Mouse (Mus musculus) left cerebral cortex, adult 2 months (tissue): ENCODE data around the gene Rgs14. TPM values are rescaled to one million over a fixed set of nuclear protein-coding genes. Genes with fewer than 3 reads are reported as not detected.

ENCODE experiments used
- DNase-seq, 2 experiments: peaks; one replicate each; pipeline ENCODE4 v3.0.0; 2021 to 2022; ENCODE audit warnings: low spot score in 2 of 2, mixed read lengths in 1 of 2; ENCODE audit errors: extremely low spot score in 1 of 2
- H3K27ac ChIP-seq: fragments of 200-600 bp; 2 replicates; pipeline ENCODE4 v1.8.1; 2022
- H3K4me3 ChIP-seq: fragments of 200-600 bp; 2 replicates; pipeline ENCODE4 v1.8.1; 2022
- CTCF ChIP-seq: fragments of 200-600 bp; IDR thresholded peaks from 2 replicates; pipeline ENCODE4 v1.8.1; 2022; ENCODE audit warnings: antibody characterized with exemption, mild to moderate bottlenecking, moderate library complexity
- intact Hi-C: fragments of 180-260 bp; cut with DNase I; formaldehyde crosslinking; loops from one replicate; pipeline ENCODE4 v1.15.1; 2025
- total RNA-seq, 2 experiments: library from RNA; stranded (reverse); gene quantifications; 2 replicates each; pipeline ENCODE4 v1.2.3; 2021

Rgs14 gene
- total RNA-seq, 2 experiments from 2014 or later: 52.4 to 58.2 TPM

GRCm38 (mm10) chr13:55391626-55392029 is 22.1 kb downstream of the Rgs14 start:
- no peak overlapping the region for H3K27ac ChIP-seq
- intact Hi-C loops: no loop called here
- no peak overlapping the region for H3K4me3 ChIP-seq
- no peak for DNase-seq
- no peak for TF ChIP-seq CTCF

DNA sequence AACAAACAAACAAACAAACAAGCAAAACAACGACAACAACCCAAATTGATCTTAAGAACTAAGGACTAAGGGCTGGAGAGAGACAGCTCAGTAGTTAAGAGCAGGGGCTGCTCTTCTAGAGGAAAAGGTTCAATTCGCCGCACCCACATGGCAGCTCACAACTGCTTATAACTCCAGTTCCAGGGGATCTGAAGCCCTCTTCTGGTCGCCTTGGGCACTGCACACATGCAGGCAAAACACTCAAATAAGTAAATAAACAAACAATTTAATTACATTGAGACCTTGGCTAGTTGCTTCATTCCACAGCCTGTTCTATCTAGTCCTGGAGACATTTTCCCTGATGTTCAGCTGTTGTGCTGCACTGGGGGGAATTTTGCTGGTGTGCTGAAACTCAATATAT is 23.4 kb downstream of the Rgs14 start:
- peak; percentile 44 for TF ChIP-seq CTCF
- DNase-seq: no peak
- Histone ChIP-seq H3K27ac (no peak overlapping the region), H3K4me3 (no peak overlapping the region)
- intact Hi-C loops: no loop called here

DNA sequence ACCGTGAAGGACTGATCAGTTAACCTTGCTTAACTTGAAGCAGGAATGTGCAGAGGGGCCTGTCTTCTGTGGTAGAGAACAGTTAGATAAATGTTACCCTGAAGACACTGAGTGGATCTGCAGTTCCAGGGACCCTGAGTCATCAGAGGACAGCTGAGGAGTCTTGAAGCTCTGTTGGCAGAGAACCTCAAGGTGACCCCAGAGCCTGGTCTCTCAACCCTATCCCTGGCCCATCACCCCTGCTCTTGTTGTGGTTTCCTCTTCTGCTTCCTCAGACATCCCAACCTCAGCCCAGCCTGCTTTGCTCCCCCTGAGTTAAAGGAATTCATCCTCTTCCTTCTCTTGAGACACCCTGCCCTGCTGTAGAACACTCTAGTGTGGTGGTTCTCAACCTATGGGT is 28.6 kb downstream of the Rgs14 start, which contains the start of gene Slc34a1:
TSS of gene Slc34a1 (plus strand) at position 100 of the 400 bp plus-strand sequence.
- Histone ChIP-seq H3K27ac (no peak within 1 kb of the TSS), H3K4me3 (no peak within 1 kb of the TSS)
- no peak for DNase-seq
- intact Hi-C loops: no loop called here
- TF ChIP-seq CTCF: no peak

GRCm38 (mm10) chr13:55399300-55400038 is 29.9 kb downstream of the Rgs14 start:
- DNase-seq: no peak
- no peak overlapping the region for H3K4me3 ChIP-seq
- H3K27ac ChIP-seq: no peak overlapping the region
- no peak for TF ChIP-seq CTCF
- intact Hi-C loops: loop anchor here (5.0 kb wide), 1 partner anchor 72 kb away; the partner anchor contains the start of gene Mxd3

DNA sequence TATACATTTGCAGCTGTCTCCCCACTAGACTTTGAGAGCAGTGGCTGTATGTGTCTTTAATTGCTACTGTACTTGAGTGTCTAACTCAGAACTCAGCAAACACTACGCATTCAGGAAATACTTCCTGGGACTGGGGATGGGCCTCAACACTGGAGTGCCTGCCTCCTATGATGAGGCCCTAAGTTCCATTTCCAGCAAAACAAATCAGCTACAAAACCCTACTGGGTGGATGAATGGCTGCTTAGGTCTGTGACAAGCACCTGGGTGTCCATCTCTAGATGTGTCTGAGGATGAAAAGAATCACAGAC is 30.5 kb downstream of the Rgs14 start:
- intact Hi-C loops: loop anchor here (5.0 kb wide), 1 partner anchor 73 kb away; the partner anchor contains the start of gene Mxd3
- no peak for TF ChIP-seq CTCF
- Histone ChIP-seq H3K4me3 (no peak overlapping the region), H3K27ac (no peak overlapping the region)
- DNase-seq: no peak

GRCm38 (mm10) chr13:55403266-55403665 is 33.7 kb downstream of the Rgs14 start:
- no peak for TF ChIP-seq CTCF
- no peak overlapping the region for H3K4me3 ChIP-seq
- DNase-seq: no peak
- intact Hi-C loops: loop anchor here (5.0 kb wide), 1 partner anchor 76 kb away; the partner anchor contains the start of gene Mxd3
- H3K27ac ChIP-seq: no peak overlapping the region

DNA sequence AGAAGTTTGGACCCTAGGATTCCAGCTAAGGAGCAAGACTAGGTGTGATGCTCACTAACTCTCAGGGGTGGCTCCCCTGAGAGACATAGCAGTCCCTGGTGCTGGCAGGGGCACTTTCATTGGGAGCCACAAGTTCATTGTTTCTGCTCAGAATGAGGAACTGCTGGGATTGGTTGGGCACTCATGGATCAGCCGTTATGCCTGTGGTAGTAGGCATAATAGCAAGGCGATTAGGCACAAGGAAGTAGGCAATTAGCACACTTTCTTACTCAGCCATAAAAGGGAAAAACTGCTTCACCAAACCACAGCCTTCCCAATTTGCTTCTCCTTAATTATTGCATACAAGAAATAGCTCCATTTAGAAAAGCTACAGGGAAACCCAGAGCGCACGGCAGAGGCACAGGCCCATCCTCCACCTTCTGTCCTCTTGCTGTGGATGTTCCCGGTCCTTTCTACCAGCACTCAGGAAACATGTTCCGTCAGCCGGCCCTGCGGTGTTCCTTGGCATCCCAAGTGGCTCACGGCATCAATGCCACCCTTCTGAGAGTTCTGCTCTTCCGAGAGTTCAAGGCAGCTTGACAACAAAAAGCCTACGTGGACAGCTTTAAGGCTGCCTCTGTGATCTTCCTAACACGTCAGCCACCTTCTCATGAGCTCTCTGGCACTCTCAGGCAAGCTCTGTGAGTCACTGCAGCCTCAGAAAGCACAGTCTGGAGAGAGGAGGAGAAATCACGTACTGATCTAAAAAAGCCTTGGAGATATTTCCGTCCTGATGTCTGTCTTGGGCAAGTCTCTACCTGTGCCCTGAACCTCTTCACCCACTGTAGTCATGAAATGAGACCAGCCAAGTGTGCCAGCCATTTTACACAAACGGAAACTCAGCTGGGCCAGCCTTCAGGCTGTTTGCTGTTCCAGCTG is 34.7 kb downstream of the Rgs14 start:
- Histone ChIP-seq H3K4me3 (no peak overlapping the region), H3K27ac (peak overlapping the region; percentile 87)
- TF ChIP-seq CTCF: no peak
- intact Hi-C loops: loop anchor here (1.0 to 5.0 kb wide), 2 partner anchors 22 to 77 kb away; partner anchors contain the start of gene Mxd3
- DNase-seq: peak; percentile 42 to 47

- peak; percentile 78 to 85 for DNase-seq
- intact Hi-C loops: loop anchor here (1.0 to 5.0 kb wide), 5 partner anchors 23 to 112 kb away; partner anchors contain the start of genes Mxd3 and Pdlim7
- peak overlapping the region; percentile 87 for H3K27ac ChIP-seq
- no peak overlapping the region for H3K4me3 ChIP-seq
- peak; percentile 99 for TF ChIP-seq CTCF
These were observed 35.6 kb downstream of the Rgs14 start for GRCm38 (mm10) chr13:55404853-55405782.

GRCm38 (mm10) chr13:55405783-55406390 is 36.4 kb downstream of the Rgs14 start:
- intact Hi-C loops: loop anchor here (1.0 kb wide), 3 partner anchors 65 to 111 kb away; partner anchors contain the start of gene Pdlim7
- no peak for DNase-seq
- H3K4me3 ChIP-seq: no peak overlapping the region

GRCm38 (mm10) chr13:55407341-55407740 is 37.8 kb downstream of the Rgs14 start:
- no peak for DNase-seq
- Histone ChIP-seq H3K4me3 (no peak overlapping the region), H3K27ac (no peak overlapping the region)
- intact Hi-C loops: no loop called here
- TF ChIP-seq CTCF: no peak

More at GRCm38 (mm10) chr13:55405783-55406390, 36.4 kb downstream of the Rgs14 start:
- H3K27ac ChIP-seq: peak overlapping the region; percentile 87
- no peak for TF ChIP-seq CTCF
